Comparison of ENCODE assay signal across 9 mouse cellular contexts in the genomic region with DNA sequence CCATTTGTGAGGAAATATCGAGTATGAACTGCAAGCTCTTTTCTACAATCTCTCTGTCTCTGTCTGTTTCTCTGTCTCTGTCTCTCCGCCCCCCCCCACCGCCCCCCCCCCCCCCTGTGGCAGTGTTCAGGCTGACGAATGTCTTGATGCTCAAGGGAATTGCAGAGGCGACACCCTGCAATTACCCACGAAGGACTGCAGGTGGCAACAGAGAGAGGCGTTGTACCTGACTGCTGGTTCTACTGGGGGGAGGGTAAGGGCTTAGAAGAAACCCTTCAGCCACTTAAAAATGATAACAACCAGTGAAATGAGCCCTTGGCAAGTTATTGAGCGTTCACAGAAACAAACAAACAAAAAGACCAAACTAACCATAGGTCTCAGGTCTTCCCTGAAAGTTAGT. TPM values are rescaled to one million over a fixed set of nuclear protein-coding genes. Genes with fewer than 3 reads are reported as not detected.
DNase-seq lines count a peak whose midpoint lies in the region; ATAC-seq lines count a peak whose summit lies in the region.
"Had no signal": no experiment of that assay in that cellular context is flagged by ENCODE, and none has a peak within 500 bp of the region (broad histone marks: within the 10 kb centered on the region; RNA-seq: fewer than 3 reads in every experiment).

No protein-coding gene starts in this region.

- H3K36me3 ChIP-seq in heart, embryonic 12.5 days = no peaks in the 10 kb centered on the region

- H3K9me3 ChIP-seq in heart, embryonic 12.5 days (replicated peaks) = no peaks in the 10 kb centered on the region

- no peaks in the 10 kb centered on the region for H3K4me1 ChIP-seq in heart, embryonic 12.5 days (replicated peaks)

- ATAC-seq in heart, embryonic 12.5 days (ENCODE audit: insufficient number of reproducible peaks, low FRiP score) = no peak
- peak; percentile 73 for ATAC-seq in CD4-positive, CD25-positive, alpha-beta regulatory T cell, adult 4 months

- WGBS in heart, embryonic 12.5 days = 7% methylated on average over 7 of the region's 8 CpGs

- H3K9ac ChIP-seq in heart, embryonic 12.5 days = no peak overlapping the region

- DNase-seq in heart, postnatal 10 days = peak; percentile 35 to 65
- DNase-seq in adrenal gland, postnatal 10 days = peak; percentile 63
- peak; percentile 44 to 83 for DNase-seq in frontal cortex, adult 2 months (ENCODE audit: extremely low spot score in 1 of 2, low spot score in 1 of 2)
- DNase-seq in left cerebral cortex, adult 18-20 months (ENCODE audit: low spot score in 2 of 2) = peak; percentile 58 to 73
- DNase-seq in retina, postnatal 7 days (ENCODE audit: low read depth, low spot score) = peak; percentile 44
- no peak for DNase-seq in gastrocnemius, postnatal 25 days

- H3K4me3 ChIP-seq in heart, embryonic 12.5 days = no peak overlapping the region
- H3K4me3 ChIP-seq: erythroblast, embryonic 14.5 days had no signal

- intact Hi-C loops in heart, postnatal 10 days (cut with DNase I) = no loop called here

- no peak overlapping the region for H3K27ac ChIP-seq in heart, embryonic 12.5 days (ENCODE audit: poor library complexity, severe bottlenecking)

- H3K27me3 ChIP-seq in heart, embryonic 12.5 days (replicated peaks) = peaks cover 4% of the 10 kb centered on the region; the same call in 1 of the 2 replicates

- no peak overlapping the region for H3K4me2 ChIP-seq in heart, embryonic 12.5 days

RNA-seq across cellular contexts. Expression of gene Gjb2, which starts 11.5 kb away (rescaled TPM):
- under 1 TPM; 0.10 TPM for total RNA-seq in heart, postnatal 10 days (2021)
- 0.63 and 0.77 TPM in 2 replicates for polyA plus RNA-seq in heart, embryonic 12.5 days (2016; fragmentation: Nextera tagmentation; extraction: Ambion mirVana)
- 1 to 10 TPM; 5.2 to 6.0 TPM for polyA plus RNA-seq in CD4-positive, CD25-positive, alpha-beta regulatory T cell, adult 4 months (2017; shearing (Covaris generic))
- 10 to 100 TPM in 1 of 2 experiments, 1 to 10 TPM in 1; 8.1 to 17.6 TPM for total RNA-seq in adrenal gland, postnatal 10 days (2021)
- polyA plus RNA-seq in frontal cortex, adult 2 months (2012; rRNA removed) = 12.4 and 14.0 TPM in 2 replicates
- 10 to 100 TPM; 13.2 to 13.3 TPM for total RNA-seq in left cerebral cortex, adult 18-20 months (2021)
- total RNA-seq in gastrocnemius, postnatal 25 days (2021) = under 1 TPM; 0.13 to 0.43 TPM

RNA-seq across cellular contexts. Expression of gene Gm4491, which starts 22.7 kb away (rescaled TPM):
- not detected for total RNA-seq in heart, postnatal 10 days (2021)
- not detected in 2 replicates for polyA plus RNA-seq in heart, embryonic 12.5 days (2016; fragmentation: Nextera tagmentation; extraction: Ambion mirVana)
- under 1 TPM in 1 of 2 experiments, not detected in 1; 0.28 TPM for polyA plus RNA-seq in CD4-positive, CD25-positive, alpha-beta regulatory T cell, adult 4 months (2017; shearing (Covaris generic))
- total RNA-seq in adrenal gland, postnatal 10 days (2021) = not detected
- polyA plus RNA-seq in frontal cortex, adult 2 months (2012; rRNA removed) = 0.54 and 0.55 TPM in 2 replicates
- total RNA-seq in left cerebral cortex, adult 18-20 months (2021) = 1 to 10 TPM in 1 of 2 experiments, under 1 TPM in 1; 0.72 to 1.0 TPM
- not detected for total RNA-seq in gastrocnemius, postnatal 25 days (2021)
- polyA plus RNA-seq: erythroblast, embryonic 14.5 days had no signal

RNA-seq across cellular contexts. Expression of gene Gja3, which starts 35.1 kb away (rescaled TPM):
- total RNA-seq in heart, postnatal 10 days (2021) = 10 to 100 TPM; 25.4 to 27.5 TPM
- polyA plus RNA-seq in heart, embryonic 12.5 days (2016; fragmentation: Nextera tagmentation; extraction: Ambion mirVana) = 13.3 and 15.3 TPM in 2 replicates
- not detected for polyA plus RNA-seq in CD4-positive, CD25-positive, alpha-beta regulatory T cell, adult 4 months (2017; shearing (Covaris generic))
- 1 to 10 TPM in 1 of 2 experiments, under 1 TPM in 1; 0.15 to 1.0 TPM for total RNA-seq in adrenal gland, postnatal 10 days (2021)
- 0.15 and 0.18 TPM in 2 replicates for polyA plus RNA-seq in frontal cortex, adult 2 months (2012; rRNA removed)
- total RNA-seq in left cerebral cortex, adult 18-20 months (2021) = under 1 TPM; 0.12 to 0.26 TPM
- under 1 TPM; 0.13 to 0.23 TPM for total RNA-seq in gastrocnemius, postnatal 25 days (2021)
- polyA plus RNA-seq: erythroblast, embryonic 14.5 days had no signal

RNA-seq across cellular contexts. Expression of gene Gjb6, which starts 40.4 kb away (rescaled TPM):
- total RNA-seq in heart, postnatal 10 days (2021) = not detected
- 0.14 and 0.21 TPM in 2 replicates for polyA plus RNA-seq in heart, embryonic 12.5 days (2016; fragmentation: Nextera tagmentation; extraction: Ambion mirVana)
- polyA plus RNA-seq in CD4-positive, CD25-positive, alpha-beta regulatory T cell, adult 4 months (2017; shearing (Covaris generic)) = under 1 TPM in 1 of 2 experiments, not detected in 1; 0.26 TPM
- not detected for total RNA-seq in adrenal gland, postnatal 10 days (2021)
- polyA plus RNA-seq in frontal cortex, adult 2 months (2012; rRNA removed) = 71.7 and 92.0 TPM in 2 replicates
- total RNA-seq in left cerebral cortex, adult 18-20 months (2021) = 10 to 100 TPM; 95.6 to 97.5 TPM
- total RNA-seq in gastrocnemius, postnatal 25 days (2021) = under 1 TPM in 1 of 2 experiments, not detected in 1; 0.13 TPM
- polyA plus RNA-seq: erythroblast, embryonic 14.5 days had no signal

Comparison
In these comparisons a context has a peak if more than half of its experiments do, and no peak if none do; other contexts are left out.
1. RNA of gene Gjb2, which starts 11.5 kb away (total RNA-seq): 8.1 to 17.6 TPM in adrenal gland, postnatal 10 days and 13.2 to 13.3 TPM in left cerebral cortex, adult 18-20 months; 0.13 to 0.43 TPM in gastrocnemius, postnatal 25 days and 0.10 TPM in heart, postnatal 10 days; every median in the first group is over 4 times any median in the second.
2. RNA of gene Gja3, which starts 35.1 kb away (total RNA-seq): 25.4 to 27.5 TPM in heart, postnatal 10 days; 0.15 to 1.0 TPM in adrenal gland, postnatal 10 days, 0.12 to 0.26 TPM in left cerebral cortex, adult 18-20 months and 0.13 to 0.23 TPM in gastrocnemius, postnatal 25 days; every median in the first group is over 10 times any median in the second.